Mouse (Mus musculus) E14TG2a.4 (cell line): ENCODE data around the gene Kctd2.

Source experiments
- CTCF ChIP-seq: conservative IDR thresholded peaks from 2 replicates; pipeline ENCODE4 v1.5.1; 2014; ENCODE audit warnings: low read length
- NANOG ChIP-seq: IDR thresholded peaks from 2 replicates; pipeline ENCODE4 v1.6.1; 2014; ENCODE audit warnings: borderline replicate concordance, low read length, mixed read lengths

- no peak for TF ChIP-seq CTCF
- TF ChIP-seq NANOG, result no peak
Measured at GRCm38 (mm10) chr11:115405723-115406122, 14.2 kb upstream of the Kctd2 start.
